Mouse (Mus musculus) ES-Bruce4 (cell line): ENCODE results near the gene Fam120a.

Source experiments
- CTCF ChIP-seq: IDR thresholded peaks from one replicate; pipeline ENCODE4 v1.8.1; 2011; ENCODE audit warnings: low read depth, low read length
- EP300 ChIP-seq: IDR thresholded peaks from 2 replicates; pipeline ENCODE4 v1.6.1; 2011; ENCODE audit warnings: low read depth, low read length; ENCODE audit not compliant: insufficient read depth
- POLR2A ChIP-seq: IDR thresholded peaks from one replicate; pipeline ENCODE4 v1.8.1; 2011; ENCODE audit warnings: low read length; ENCODE audit not compliant: insufficient read depth

- TF ChIP-seq POLR2A (no peak), CTCF (no peak), EP300 (no peak)
These were observed 72.4 kb downstream of the Fam120a start for GRCm38 (mm10) chr13:48895376-48895775.
